Mouse (Mus musculus) forebrain, embryonic 10.5 days (tissue): ENCODE results near the gene D6Ertd527e. TPM values are rescaled to one million over a fixed set of nuclear protein-coding genes. Genes with fewer than 3 reads are reported as not detected.

ENCODE experiments used
- polyA plus RNA-seq: library from polyadenylated mRNA; unstranded; fragments of >200 nt; fragmentation: Nextera tagmentation; extraction: Ambion mirVana; gene quantifications from 2 replicates; pipeline ENCODE4 v1.2.1, GENCODE M21; 2016

D6Ertd527e gene
- polyA plus RNA-seq, 1 experiment from 2014 or later, result 0.19 TPM

Other genes with a start within 250 kb of the D6Ertd527e start
- 88.2 and 94.4 TPM in 2 replicates for gene Nfu1, start 95.5 kb upstream of the D6Ertd527e start, polyA plus RNA-seq
- 13.1 and 13.5 TPM in 2 replicates for gene Gfpt1, start 61.9 kb upstream of the D6Ertd527e start, polyA plus RNA-seq
- gene Antxr1, start 231.1 kb downstream of the D6Ertd527e start, polyA plus RNA-seq, result 3.7 and 4.3 TPM in 2 replicates
- not detected in 2 replicates for gene Gkn1, start 246.2 kb downstream of the D6Ertd527e start, polyA plus RNA-seq